ENCODE assay signal across 21 mouse cellular contexts in the genomic region with DNA sequence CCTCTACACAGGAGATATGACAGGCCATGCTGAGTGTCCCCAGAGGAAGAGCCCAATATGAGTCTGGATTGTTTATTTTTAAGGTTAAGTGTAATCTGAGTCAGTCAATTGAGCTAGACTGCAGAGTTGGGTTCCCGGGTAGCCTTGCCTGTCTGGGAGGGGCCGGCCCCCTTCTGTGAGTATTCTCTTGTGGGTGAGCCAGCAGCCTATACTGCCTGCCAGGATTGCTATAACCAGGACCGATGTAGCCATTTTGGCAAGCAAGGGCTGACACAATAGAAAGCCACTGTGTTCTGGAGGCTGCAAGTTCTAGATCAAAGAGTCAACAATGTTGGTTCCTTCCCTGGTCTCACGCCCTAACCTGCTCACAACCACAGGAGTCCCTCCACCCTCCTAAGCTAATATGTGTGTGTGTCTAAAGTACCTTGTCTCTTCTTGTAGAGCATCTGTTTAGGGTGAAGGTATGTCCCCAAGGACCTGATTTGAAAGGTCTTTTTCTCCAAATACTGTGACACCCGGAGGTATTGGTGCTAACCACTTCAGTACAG. TPM values are rescaled to one million over a fixed set of nuclear protein-coding genes. Genes with fewer than 3 reads are reported as not detected.
DNase-seq lines count a peak whose midpoint lies in the region; ATAC-seq lines count a peak whose summit lies in the region.
"Had no signal": no experiment of that assay in that cellular context is flagged by ENCODE, and none has a peak within 500 bp of the region (broad histone marks: within the 10 kb centered on the region; RNA-seq: fewer than 3 reads in every experiment).

No protein-coding gene starts in this region.

- no peak overlapping the region for H3K27ac ChIP-seq in embryonic facial prominence, embryonic 14.5 days (replicated peaks; ENCODE audit: low read depth, low read length)
- no peak overlapping the region for H3K27ac ChIP-seq in embryonic facial prominence, embryonic 10.5 days (replicated peaks)
- peak overlapping the region; percentile 99 for H3K27ac ChIP-seq in macrophage
- H3K27ac ChIP-seq: forebrain, embryonic 15.5 days; heart, embryonic 10.5 days; hindbrain, embryonic 13.5 days; liver, embryonic 14.5 days; midbrain, embryonic 10.5 days; stomach, embryonic 15.5 days had no signal

- H3K4me2 ChIP-seq in embryonic facial prominence, embryonic 14.5 days (ENCODE audit: low read depth, low read length): no peak overlapping the region
- H3K4me2 ChIP-seq: forebrain, embryonic 15.5 days; hindbrain, embryonic 13.5 days; stomach, embryonic 15.5 days had no signal

- no peak for DNase-seq in embryonic facial prominence, embryonic 14.5 days (ENCODE audit: low spot score)
- DNase-seq in embryonic facial prominence, embryonic 10.5 days (ENCODE audit: low spot score): no peak
- DNase-seq in CD4-positive helper T cell, adult 2 months (ENCODE audit: low read depth, low spot score): peak; percentile 61
- DNase-seq in T-cell, adult 2 months (ENCODE audit: low spot score): peak; percentile 30
- DNase-seq in embryo, embryonic 9.5 days (ENCODE audit: extremely low spot score): no peak
- DNase-seq in ovary, postnatal 36 days (ENCODE audit: low spot score): no peak
- DNase-seq: embryo, embryonic 11 days; kidney, adult 9 months; layer of hippocampus, postnatal 36 days; lung, adult 2 months; right cerebral cortex, postnatal 4 days had no signal

- 71% methylated on average over 5 of the region's 5 CpGs for WGBS in embryonic facial prominence, embryonic 14.5 days
- 83% methylated on average over 5 of the region's 5 CpGs for WGBS in embryonic facial prominence, embryonic 10.5 days
- 90% methylated on average over 5 of the region's 5 CpGs for WGBS in macrophage (ENCODE audit: missing documents)

- H3K9ac ChIP-seq in embryonic facial prominence, embryonic 14.5 days (ENCODE audit: low read depth, low read length): no peak overlapping the region
- H3K9ac ChIP-seq: forebrain, embryonic 15.5 days; hindbrain, embryonic 13.5 days; liver, embryonic 14.5 days; stomach, embryonic 15.5 days had no signal

- H3K4me1 ChIP-seq in embryonic facial prominence, embryonic 14.5 days (ENCODE audit: control insufficient read depth, insufficient read depth, low read length): no peaks in the 10 kb centered on the region
- 0 out of 2 replicates have a peak, but pooled peaks cover 3% of the 10 kb centered on the region for H3K4me1 ChIP-seq in embryonic facial prominence, embryonic 10.5 days
- H3K4me1 ChIP-seq: hindbrain, embryonic 13.5 days; midbrain, embryonic 10.5 days; stomach, embryonic 15.5 days had no signal

- peaks cover 85% of the 10 kb centered on the region for H3K79me2 ChIP-seq in macrophage (ENCODE audit: inconsistent target)

- no peaks in the 10 kb centered on the region for H3K36me3 ChIP-seq in embryonic facial prominence, embryonic 14.5 days (ENCODE audit: control insufficient read depth, insufficient read depth, low read length)
- no peaks in the 10 kb centered on the region for H3K36me3 ChIP-seq in embryonic facial prominence, embryonic 10.5 days (replicated peaks)
- H3K36me3 ChIP-seq in macrophage (ENCODE audit: inconsistent target): peaks cover 14% of the 10 kb centered on the region
- H3K36me3 ChIP-seq: forebrain, embryonic 15.5 days; heart, embryonic 10.5 days; hindbrain, embryonic 13.5 days; midbrain, embryonic 10.5 days; stomach, embryonic 15.5 days had no signal

- peak; percentile 48; the same call in 1 of the 2 replicates for ATAC-seq in embryonic facial prominence, embryonic 14.5 days (ENCODE audit: low read depth)
- ATAC-seq: forebrain, embryonic 15.5 days; intestine, postnatal 0 days; midbrain, embryonic 16.5 days had no signal

- no peaks in the 10 kb centered on the region for H3K9me3 ChIP-seq in embryonic facial prominence, embryonic 14.5 days (ENCODE audit: control insufficient read depth, low read length)
- no peaks in the 10 kb centered on the region for H3K9me3 ChIP-seq in embryonic facial prominence, embryonic 10.5 days
- H3K9me3 ChIP-seq: forebrain, embryonic 15.5 days; heart, embryonic 10.5 days; hindbrain, embryonic 13.5 days; midbrain, embryonic 10.5 days; stomach, embryonic 15.5 days had no signal

- no peaks in the 10 kb centered on the region for H3K27me3 ChIP-seq in embryonic facial prominence, embryonic 14.5 days (replicated peaks; ENCODE audit: control insufficient read depth, insufficient read depth, low read length)
- no peaks in the 10 kb centered on the region for H3K27me3 ChIP-seq in embryonic facial prominence, embryonic 10.5 days (replicated peaks; ENCODE audit: low read depth, poor library complexity, severe bottlenecking)
- H3K27me3 ChIP-seq: forebrain, embryonic 15.5 days; hindbrain, embryonic 13.5 days; stomach, embryonic 15.5 days had no signal

- no peak overlapping the region for H3K4me3 ChIP-seq in embryonic facial prominence, embryonic 14.5 days (ENCODE audit: low read depth, low read length)
- no peak overlapping the region for H3K4me3 ChIP-seq in embryonic facial prominence, embryonic 10.5 days
- no peak overlapping the region for H3K4me3 ChIP-seq in macrophage (ENCODE audit: inconsistent target)
- H3K4me3 ChIP-seq: forebrain, embryonic 15.5 days; heart, embryonic 10.5 days; hindbrain, embryonic 13.5 days; midbrain, embryonic 10.5 days; stomach, embryonic 15.5 days had no signal

RNA-seq across cellular contexts. Expression of a gene that starts 6.7 kb away (rescaled TPM):
- 0.11 and 0.24 TPM in 2 replicates for polyA plus RNA-seq in embryonic facial prominence, embryonic 14.5 days (2014; fragmentation: Nextera tagmentation; extraction: Ambion mirVana)
- polyA plus RNA-seq in embryonic facial prominence, embryonic 10.5 days (2016; fragmentation: Nextera tagmentation; extraction: Ambion mirVana): 0.09 and 0.12 TPM in 2 replicates
- total RNA-seq in macrophage (2018; cell fraction: chromatin; rRNA removed): 10 to 100 TPM in 25 of 26 experiments, 1 to 10 TPM in 1; 4.7 to 61.5 (median 37.4) TPM
- total RNA-seq in macrophage (2018; cell fraction: cytosol; rRNA removed): 10 to 100 TPM; 15.6 to 52.4 (median 36.1) TPM
- 10 to 100 TPM; 13.9 to 70.5 (median 35.9) TPM for total RNA-seq in macrophage (2018; cell fraction: nucleus; rRNA removed)
- 21.6 to 37.6 TPM (median 28.7 TPM) in 3 replicates for polyA plus RNA-seq in macrophage (2018)
- polyA plus RNA-seq: C2C12 had no signal

RNA-seq across cellular contexts. Expression of a gene that starts 46.3 kb away (rescaled TPM):
- polyA plus RNA-seq in embryonic facial prominence, embryonic 14.5 days (2014; fragmentation: Nextera tagmentation; extraction: Ambion mirVana): 32.8 and 33.6 TPM in 2 replicates
- 41.6 and 41.9 TPM in 2 replicates for polyA plus RNA-seq in embryonic facial prominence, embryonic 10.5 days (2016; fragmentation: Nextera tagmentation; extraction: Ambion mirVana)
- 100 to 1,000 TPM in 10 of 26 experiments, 10 to 100 TPM in 16; 56.8 to 125 (median 91.4) TPM for total RNA-seq in macrophage (2018; cell fraction: chromatin; rRNA removed)
- total RNA-seq in macrophage (2018; cell fraction: cytosol; rRNA removed): 10 to 100 TPM; 12.3 to 23.8 (median 18.5) TPM
- total RNA-seq in macrophage (2018; cell fraction: nucleus; rRNA removed): 10 to 100 TPM; 29.0 to 79.5 (median 40.9) TPM
- polyA plus RNA-seq in macrophage (2018): 19.7 to 34.0 TPM (median 19.9 TPM) in 3 replicates

RNA-seq across cellular contexts. Expression of a gene that starts 46.3 kb away (rescaled TPM):
- 82.9 and 87.3 TPM in 2 replicates for polyA plus RNA-seq in embryonic facial prominence, embryonic 14.5 days (2014; fragmentation: Nextera tagmentation; extraction: Ambion mirVana)
- 44.7 and 52.8 TPM in 2 replicates for polyA plus RNA-seq in embryonic facial prominence, embryonic 10.5 days (2016; fragmentation: Nextera tagmentation; extraction: Ambion mirVana)
- total RNA-seq in macrophage (2018; cell fraction: chromatin; rRNA removed): 10 to 100 TPM in 25 of 26 experiments, 1 to 10 TPM in 1; 7.6 to 29.6 (median 17.7) TPM
- 10 to 100 TPM; 27.4 to 59.7 (median 38.1) TPM for total RNA-seq in macrophage (2018; cell fraction: cytosol; rRNA removed)
- 10 to 100 TPM; 17.9 to 72.3 (median 34.0) TPM for total RNA-seq in macrophage (2018; cell fraction: nucleus; rRNA removed)
- polyA plus RNA-seq in macrophage (2018): 42.7 to 123 TPM (median 50.0 TPM) in 3 replicates

Comparison
In these comparisons a context has a peak if more than half of its experiments do, and no peak if none do; other contexts are left out.
1. DNase-seq: peak in CD4-positive helper T cell, adult 2 months (single experiment) and T-cell, adult 2 months (single experiment); none in embryonic facial prominence, embryonic 14.5 days (single experiment), embryonic facial prominence, embryonic 10.5 days (single experiment), embryo, embryonic 9.5 days (single experiment) and ovary, postnatal 36 days (single experiment).
2. RNA of a gene that starts 6.7 kb away (polyA plus RNA-seq): 21.6 to 37.6 TPM in macrophage; 0.09 to 0.12 TPM in embryonic facial prominence, embryonic 10.5 days and 0.11 to 0.24 TPM in embryonic facial prominence, embryonic 14.5 days; every median in the first group is over 10 times any median in the second.